Comparison of ENCODE assay signal across 8 mouse cellular contexts in genomic region chr5:142963003-142963704, GRCm38 (mm10). TPM values are rescaled to one million over a fixed set of nuclear protein-coding genes. Genes with fewer than 3 reads are reported as not detected.
DNase-seq lines count a peak whose midpoint lies in the region; ATAC-seq and TF ChIP-seq lines count a peak whose summit lies in the region.

No protein-coding gene starts in this region.

- WGBS in intestine, embryonic 14.5 days = 10% methylated on average over 13 of the region's 13 CpGs
- 8% methylated on average over 13 of the region's 13 CpGs for WGBS in limb, embryonic 14.5 days
- 3% methylated on average over 13 of the region's 13 CpGs for WGBS in neural tube, embryonic 13.5 days

- peak overlapping the region; percentile 96 for H3K27ac ChIP-seq in intestine, embryonic 14.5 days (ENCODE audit: low read depth)
- H3K27ac ChIP-seq in limb, embryonic 14.5 days (replicated peaks; ENCODE audit: low read depth, low read length) = peak overlapping the region; percentile 98
- H3K27ac ChIP-seq in neural tube, embryonic 13.5 days (replicated peaks) = peak overlapping the region; percentile 96

- H3K36me3 ChIP-seq in E14TG2a.4 (ENCODE audit: insufficient read depth, low read length) = peaks cover 36% of the 10 kb centered on the region
- H3K36me3 ChIP-seq in intestine, embryonic 14.5 days (ENCODE audit: control insufficient read depth, insufficient read depth, low read length) = peaks cover 26% of the 10 kb centered on the region; the same call in 1 of the 2 replicates
- H3K36me3 ChIP-seq in limb, embryonic 14.5 days (ENCODE audit: control insufficient read depth, insufficient read depth, low read length) = peaks cover 29% of the 10 kb centered on the region
- H3K36me3 ChIP-seq in neural tube, embryonic 13.5 days = peaks cover 20% of the 10 kb centered on the region

- no peak for TF ChIP-seq POLR2A in limb, embryonic 14.5 days (IDR thresholded peaks at IDR 0.05; ENCODE audit: borderline replicate concordance, extremely low read depth, insufficient read depth, insufficient read length)

- H3K27me3 ChIP-seq in E14TG2a.4 (ENCODE audit: insufficient read depth, low read length) = peaks cover 12% of the 10 kb centered on the region
- H3K27me3 ChIP-seq in intestine, embryonic 14.5 days (replicated peaks; ENCODE audit: control insufficient read depth, insufficient read depth, low read length) = no peaks in the 10 kb centered on the region
- no peaks in the 10 kb centered on the region for H3K27me3 ChIP-seq in limb, embryonic 14.5 days (ENCODE audit: control insufficient read depth, insufficient read depth, low read length)
- H3K27me3 ChIP-seq in neural tube, embryonic 13.5 days = no peaks in the 10 kb centered on the region; the same call in 1 of the 2 replicates

- H3K4me3 ChIP-seq in E14TG2a.4 (replicated peaks; ENCODE audit: low read length) = peak overlapping the region; percentile 92
- peak overlapping the region; percentile 99 for H3K4me3 ChIP-seq in intestine, embryonic 14.5 days (ENCODE audit: low read depth, low read length)
- peak overlapping the region; percentile 79 for H3K4me3 ChIP-seq in limb, embryonic 14.5 days (replicated peaks; ENCODE audit: low read length)
- H3K4me3 ChIP-seq in neural tube, embryonic 13.5 days = peak overlapping the region; percentile 98

- H3K9ac ChIP-seq in intestine, embryonic 14.5 days (ENCODE audit: low read length) = peak overlapping the region; percentile 98
- peak overlapping the region; percentile 98 for H3K9ac ChIP-seq in limb, embryonic 14.5 days (ENCODE audit: low read depth, low read length, severe bottlenecking)
- H3K9ac ChIP-seq in neural tube, embryonic 13.5 days = peak overlapping the region; percentile 100

- no peaks in the 10 kb centered on the region for H3K9me3 ChIP-seq in E14TG2a.4 (ENCODE audit: low read length)
- no peaks in the 10 kb centered on the region for H3K9me3 ChIP-seq in intestine, embryonic 14.5 days (ENCODE audit: control insufficient read depth, low read length)
- H3K9me3 ChIP-seq in limb, embryonic 14.5 days (ENCODE audit: control insufficient read depth, low read length) = no peaks in the 10 kb centered on the region
- no peaks in the 10 kb centered on the region for H3K9me3 ChIP-seq in neural tube, embryonic 13.5 days

- TF ChIP-seq CTCF in E14TG2a.4 (conservative IDR thresholded peaks at IDR 0.05; ENCODE audit: low read length) = no peak

- no peak for ATAC-seq in intestine, embryonic 14.5 days (replicated peaks; ENCODE audit: low FRiP score, low TSS enrichment, low read depth)
- ATAC-seq in limb, embryonic 14.5 days (ENCODE audit: low FRiP score, low read depth) = no peak
- no peak for ATAC-seq in neural tube, embryonic 13.5 days (ENCODE audit: low read depth)
- no peak for ATAC-seq in activated CD4-positive, CD25-positive, alpha-beta regulatory T cell, adult 4 months

- peaks cover 76% of the 10 kb centered on the region for H3K4me1 ChIP-seq in E14TG2a.4 (replicated peaks; ENCODE audit: low read depth, low read length)
- peaks cover 21% of the 10 kb centered on the region for H3K4me1 ChIP-seq in intestine, embryonic 14.5 days (replicated peaks; ENCODE audit: control insufficient read depth, insufficient read depth, low read length)
- peaks cover 16% of the 10 kb centered on the region for H3K4me1 ChIP-seq in limb, embryonic 14.5 days (ENCODE audit: control insufficient read depth, insufficient read depth, low read length)
- peaks cover 61% of the 10 kb centered on the region for H3K4me1 ChIP-seq in neural tube, embryonic 13.5 days (replicated peaks)

- peak overlapping the region; percentile 72 for H3K4me2 ChIP-seq in intestine, embryonic 14.5 days (ENCODE audit: low read length)
- H3K4me2 ChIP-seq in limb, embryonic 14.5 days (replicated peaks; ENCODE audit: low read depth, low read length, severe bottlenecking) = peak overlapping the region; percentile 96
- H3K4me2 ChIP-seq in neural tube, embryonic 13.5 days = peak overlapping the region; percentile 99

- peak; percentile 46 to 65 for DNase-seq in adrenal gland, postnatal 36 days
- DNase-seq in frontal cortex, postnatal 14 days (ENCODE audit: low spot score in 2 of 2) = peak; percentile 60 to 63
- DNase-seq in intestine, embryonic 14.5 days (ENCODE audit: low spot score) = peak; percentile 83
- DNase-seq in limb, embryonic 14.5 days (ENCODE audit: low spot score) = peak; percentile 70
- DNase-seq in spleen, postnatal 36 days (ENCODE audit: low spot score in 2 of 2) = no peak

RNA-seq across cellular contexts. Expression of gene Fscn1, which starts 3.0 kb away (rescaled TPM):
- 10 to 100 TPM; 33.6 to 42.0 TPM for total RNA-seq in adrenal gland, postnatal 36 days (2021)
- polyA plus RNA-seq in intestine, embryonic 14.5 days (2014; fragmentation: Nextera tagmentation; extraction: Ambion mirVana) = 230 and 247 TPM in 2 replicates
- polyA plus RNA-seq in limb, embryonic 14.5 days (2012; rRNA removed) = 395 and 512 TPM in 2 replicates
- 356 and 368 TPM in 2 replicates for polyA plus RNA-seq in limb, embryonic 14.5 days (2014; fragmentation: Nextera tagmentation; extraction: Ambion mirVana)
- polyA plus RNA-seq in neural tube, embryonic 13.5 days (2015; fragmentation: Nextera tagmentation; extraction: Ambion mirVana) = 517 and 659 TPM in 2 replicates
- under 1 TPM; 0.26 to 0.42 TPM for polyA plus RNA-seq in activated CD4-positive, CD25-positive, alpha-beta regulatory T cell, adult 4 months (2017; shearing (Covaris generic))

RNA-seq across cellular contexts. Expression of gene Actb, which starts 56.6 kb away (rescaled TPM):
- total RNA-seq in adrenal gland, postnatal 36 days (2021) = 1,000 to 10,000 TPM; 3,336 to 3,351 TPM
- polyA plus RNA-seq in intestine, embryonic 14.5 days (2014; fragmentation: Nextera tagmentation; extraction: Ambion mirVana) = 15,561 and 16,510 TPM in 2 replicates
- 2,733 and 3,354 TPM in 2 replicates for polyA plus RNA-seq in limb, embryonic 14.5 days (2012; rRNA removed)
- 14,101 and 14,367 TPM in 2 replicates for polyA plus RNA-seq in limb, embryonic 14.5 days (2014; fragmentation: Nextera tagmentation; extraction: Ambion mirVana)
- 15,088 and 16,772 TPM in 2 replicates for polyA plus RNA-seq in neural tube, embryonic 13.5 days (2015; fragmentation: Nextera tagmentation; extraction: Ambion mirVana)
- polyA plus RNA-seq in activated CD4-positive, CD25-positive, alpha-beta regulatory T cell, adult 4 months (2017; shearing (Covaris generic)) = over 10,000 TPM; 26,186 to 54,151 TPM

Comparison
In these comparisons a context has a peak if more than half of its experiments do, and no peak if none do; other contexts are left out.
1. DNase-seq: peak in adrenal gland, postnatal 36 days (2 of 2), frontal cortex, postnatal 14 days (2 of 2), intestine, embryonic 14.5 days (single experiment) and limb, embryonic 14.5 days (single experiment); none in spleen, postnatal 36 days (0 of 2).
2. RNA of gene Fscn1, which starts 3.0 kb away (polyA plus RNA-seq): 517 to 659 TPM in neural tube, embryonic 13.5 days, 356 to 512 TPM in limb, embryonic 14.5 days and 230 to 247 TPM in intestine, embryonic 14.5 days; 0.26 to 0.42 TPM in activated CD4-positive, CD25-positive, alpha-beta regulatory T cell, adult 4 months; every median in the first group is over 100 times any median in the second.
3. Peak in every context shown above with its lines, with median percentiles within 50 percentile points of each other: H3K4me3 ChIP-seq, H3K27ac ChIP-seq, H3K4me2 ChIP-seq and H3K9ac ChIP-seq.